Mouse (Mus musculus): ENCODE data around the gene Cd84. TPM values are rescaled to one million over a fixed set of nuclear protein-coding genes. Genes with fewer than 3 reads are reported as not detected.
"Not testable (repeated sequence)": the region's sequence is repeated elsewhere in the genome, so short reads cannot be mapped to it uniquely, and the experiment has no call there.

Cd84 gene
- polyA plus RNA-seq (2012; rRNA removed), result 1.7 and 3.4 TPM in 2 replicates

DNA sequence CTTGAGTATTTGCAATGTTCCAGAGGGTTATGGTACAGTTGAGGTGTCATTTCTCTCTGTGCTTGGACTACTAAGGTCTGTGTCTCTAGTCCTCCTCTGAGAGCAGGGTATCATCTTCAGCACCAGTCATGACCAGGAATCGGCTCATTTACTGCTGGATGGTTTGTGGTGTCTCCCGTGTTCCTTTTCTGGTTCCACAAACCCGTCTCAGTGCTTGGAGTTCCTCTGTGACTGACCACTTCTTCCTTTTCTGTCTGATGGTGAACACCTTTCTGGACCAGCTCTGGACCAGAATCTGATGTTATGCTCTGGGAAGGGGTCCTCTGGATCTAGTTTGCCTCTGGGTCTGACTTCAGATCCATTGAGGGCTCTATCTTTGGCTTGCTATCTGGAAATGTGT is at the start of gene Cd84:
Gene Cd84, plus strand, starts transcription at position 210 of the 400 bp plus-strand sequence.
- DNase-seq (ENCODE audit: extremely low spot score in 1 of 2, low spot score in 1 of 2), result no peak

GRCm38 (mm10) chr1:171791491-171791890 is 48.0 kb upstream of the Cd84 start:
- peak; percentile 65 to 70 for DNase-seq (ENCODE audit: extremely low spot score in 1 of 2, low spot score in 1 of 2)

GRCm38 (mm10) chr1:171796185-171796584 is 43.3 kb upstream of the Cd84 start:
- DNase-seq (ENCODE audit: extremely low spot score in 1 of 2, low spot score in 1 of 2), result no peak

DNA sequence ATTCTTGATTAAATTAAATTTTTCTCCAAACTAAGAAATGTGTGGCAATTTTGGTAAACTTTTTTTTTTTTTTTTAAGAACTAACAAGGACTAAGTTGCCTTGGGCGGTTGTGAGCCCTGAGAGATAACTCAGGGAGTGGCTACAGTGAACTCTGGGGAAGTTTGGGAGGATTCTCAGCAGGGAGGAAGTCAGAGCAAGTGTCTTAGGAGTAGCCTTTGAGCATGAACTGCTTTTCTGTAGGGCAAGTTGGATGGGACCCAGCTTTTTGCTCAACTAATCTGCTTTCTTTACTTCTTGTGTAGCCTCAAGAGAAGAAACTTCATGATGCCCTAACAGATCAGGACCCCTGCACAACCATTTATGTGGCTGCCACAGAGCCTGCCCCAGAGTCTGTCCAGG is 41.7 kb upstream of the Cd84 start:
- DNase-seq (ENCODE audit: extremely low spot score in 1 of 2, low spot score in 1 of 2), result no peak

- DNase-seq (ENCODE audit: extremely low spot score in 1 of 2, low spot score in 1 of 2), result no peak
Measured at GRCm38 (mm10) chr1:171799648-171800047, 39.8 kb upstream of the Cd84 start.

DNA sequence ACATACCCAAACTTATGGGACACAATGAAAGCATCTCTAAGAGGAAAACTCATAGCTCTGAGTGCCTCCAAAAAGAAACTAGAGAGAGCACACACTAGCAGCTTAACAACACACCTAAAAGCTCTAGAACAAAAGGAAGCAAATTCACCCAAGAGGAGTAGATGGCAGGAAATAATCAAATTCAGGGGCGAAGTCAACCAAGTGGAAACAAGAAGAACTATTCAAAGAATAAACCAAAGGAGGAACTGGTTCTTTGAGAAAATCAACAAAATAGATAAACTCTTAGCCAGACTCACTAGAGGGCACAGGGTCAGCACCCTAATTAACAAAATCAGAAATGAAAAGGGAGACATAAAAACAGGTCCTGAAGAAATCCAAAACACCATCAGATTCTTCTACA is 28.4 kb upstream of the Cd84 start:
- not testable (repeated sequence) for DNase-seq (ENCODE audit: extremely low spot score in 1 of 2, low spot score in 1 of 2)

GRCm38 (mm10) chr1:171815545-171816439 is 23.7 kb upstream of the Cd84 start:
- peak; percentile 44 to 81 for DNase-seq (ENCODE audit: extremely low spot score in 1 of 2, low spot score in 1 of 2)

- DNase-seq (ENCODE audit: extremely low spot score in 1 of 2, low spot score in 1 of 2), result no peak
Measured at GRCm38 (mm10) chr1:171816991-171817390, 22.5 kb upstream of the Cd84 start.

- DNase-seq (ENCODE audit: extremely low spot score in 1 of 2, low spot score in 1 of 2), result no peak
Measured at GRCm38 (mm10) chr1:171821331-171821730, 18.2 kb upstream of the Cd84 start.

GRCm38 (mm10) chr1:171825462-171825861 is 14.0 kb upstream of the Cd84 start:
- no peak for DNase-seq (ENCODE audit: extremely low spot score in 1 of 2, low spot score in 1 of 2)

DNA sequence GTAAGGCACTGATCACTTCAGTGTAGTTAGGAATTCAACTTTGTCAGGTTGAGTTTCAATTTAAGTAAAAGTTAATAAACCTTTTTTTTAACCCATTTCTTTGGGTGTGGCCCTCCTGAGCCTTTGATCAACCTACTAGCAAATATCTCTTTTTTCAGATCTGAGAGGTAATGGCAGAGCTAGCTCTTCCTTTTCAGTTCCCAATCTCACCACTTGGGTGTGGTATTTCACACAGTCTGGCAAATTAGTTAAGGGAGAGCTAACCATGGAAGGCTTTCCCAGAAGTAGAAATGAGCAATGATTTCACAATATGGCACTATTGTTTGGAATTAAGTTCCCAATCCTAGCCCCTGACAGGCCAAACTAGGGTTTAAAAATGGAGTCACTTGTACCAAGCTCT is 13.3 kb upstream of the Cd84 start:
- DNase-seq (ENCODE audit: extremely low spot score in 1 of 2, low spot score in 1 of 2), result peak in 1 of 2 experiments; percentile 65

GRCm38 (mm10) chr1:171827674-171828073 is 11.8 kb upstream of the Cd84 start:
- DNase-seq (ENCODE audit: extremely low spot score in 1 of 2, low spot score in 1 of 2), result no peak

DNA sequence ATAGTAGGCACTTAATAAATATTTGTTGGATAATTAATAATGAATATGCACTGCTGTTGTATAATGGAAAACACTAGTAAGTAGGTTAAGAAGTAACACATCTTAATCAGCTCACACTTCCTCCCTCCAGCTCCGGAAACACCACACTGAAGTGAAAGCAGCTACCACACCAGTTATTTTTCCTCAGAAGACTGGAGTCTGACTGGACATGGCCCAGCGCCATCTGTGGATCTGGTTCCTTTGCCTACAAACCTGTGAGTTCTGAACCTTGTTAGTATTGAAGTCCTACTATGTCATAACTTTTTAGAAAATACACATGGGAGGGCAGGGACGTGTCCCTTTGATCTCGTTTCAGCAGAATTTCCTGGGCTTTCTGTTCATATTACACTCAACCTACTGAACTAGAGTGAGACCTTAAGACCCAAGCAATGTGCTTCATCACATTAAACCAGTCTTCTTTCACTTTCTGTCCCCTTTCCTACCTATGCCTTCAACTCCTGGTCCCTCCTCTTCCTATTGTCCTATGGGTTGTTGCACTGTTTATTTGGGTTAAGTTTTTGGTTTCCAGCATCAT is 1.0 kb downstream of the Cd84 start:
- no peak for DNase-seq (ENCODE audit: extremely low spot score in 1 of 2, low spot score in 1 of 2)

- no peak for DNase-seq (ENCODE audit: extremely low spot score in 1 of 2, low spot score in 1 of 2)
Measured at GRCm38 (mm10) chr1:171845035-171845754, 5.7 kb downstream of the Cd84 start.

GRCm38 (mm10) chr1:171848201-171848600 is 8.7 kb downstream of the Cd84 start:
- no peak for DNase-seq (ENCODE audit: extremely low spot score in 1 of 2, low spot score in 1 of 2)

DNA sequence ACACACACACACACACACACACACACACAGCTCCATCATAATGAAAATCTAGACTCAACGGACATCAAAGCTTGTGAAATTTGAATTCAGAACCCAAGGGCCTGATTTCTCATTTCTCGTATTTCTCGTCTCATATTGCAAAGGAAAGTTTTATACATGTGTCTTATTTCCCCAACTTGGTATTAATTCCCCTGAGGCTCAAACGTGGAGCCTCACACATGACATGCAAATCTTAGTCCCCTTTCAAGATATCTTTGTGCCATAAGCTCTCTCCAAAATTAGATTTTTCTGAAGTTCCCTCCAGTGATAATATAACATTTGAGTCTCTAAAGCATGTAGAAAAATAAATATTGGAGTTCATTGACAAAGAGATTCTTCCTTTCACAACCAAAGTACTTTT is 9.3 kb downstream of the Cd84 start:
- DNase-seq (ENCODE audit: extremely low spot score in 1 of 2, low spot score in 1 of 2), result no peak

GRCm38 (mm10) chr1:171849454-171849853 is 10.0 kb downstream of the Cd84 start:
- DNase-seq (ENCODE audit: extremely low spot score in 1 of 2, low spot score in 1 of 2), result peak in 1 of 2 experiments; percentile 41

GRCm38 (mm10) chr1:171865467-171865866 is 26.0 kb downstream of the Cd84 start:
- no peak for DNase-seq (ENCODE audit: extremely low spot score in 1 of 2, low spot score in 1 of 2)

DNA sequence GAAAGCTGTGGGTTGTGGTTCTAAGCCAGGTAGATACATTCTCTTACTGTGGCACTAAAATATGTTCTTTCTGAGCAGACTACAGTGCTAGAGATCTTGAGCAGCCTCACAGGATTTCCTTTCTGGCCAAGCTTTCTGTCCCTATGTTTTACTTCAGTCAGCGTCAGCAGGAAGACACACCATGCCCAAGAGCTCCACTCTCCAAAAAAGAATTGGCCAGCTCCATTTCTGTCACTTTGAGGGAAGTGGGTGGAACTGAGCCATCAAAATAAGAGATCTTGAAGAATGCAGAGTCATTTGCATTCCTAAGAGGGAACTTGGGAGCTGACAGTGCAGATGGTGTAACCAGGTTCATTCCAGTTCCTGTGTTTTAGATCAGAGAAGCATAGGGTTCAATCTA is 47.5 kb downstream of the Cd84 start:
- peak; percentile 30 to 65 for DNase-seq (ENCODE audit: extremely low spot score in 1 of 2, low spot score in 1 of 2)

- not testable (repeated sequence) for DNase-seq (ENCODE audit: extremely low spot score in 1 of 2, low spot score in 1 of 2)
Measured at GRCm38 (mm10) chr1:171895364-171895763, 55.9 kb downstream of the Cd84 start, which contains the start of gene Gm10521. Gene Gm10521 (plus strand): TSS chr1:171895664.

DNA sequence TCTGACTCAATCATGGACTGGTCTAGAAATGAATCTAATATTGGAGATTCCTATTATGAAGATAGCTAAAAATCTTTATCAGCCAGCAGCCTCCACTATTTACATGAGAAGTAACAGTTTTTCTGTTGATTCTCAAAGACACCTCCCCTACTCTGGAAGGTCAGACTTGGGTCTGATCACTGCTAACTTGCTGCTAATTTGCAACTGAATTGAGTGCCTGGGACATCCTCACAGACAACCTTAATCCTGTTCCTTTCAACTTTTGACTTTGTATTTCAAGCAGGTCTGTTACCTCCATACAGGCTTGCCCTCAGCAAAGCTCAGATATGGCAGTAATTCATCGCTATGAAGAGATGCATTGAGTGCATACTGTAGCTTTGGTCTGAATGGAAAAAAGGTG is 64.5 kb downstream of the Cd84 start:
- no peak for DNase-seq (ENCODE audit: extremely low spot score in 1 of 2, low spot score in 1 of 2)
